Mouse (Mus musculus): ENCODE data around the gene Sergef. TPM values are rescaled to one million over a fixed set of nuclear protein-coding genes. Genes with fewer than 3 reads are reported as not detected.
A peak's percentile ranks its signal among the peaks of the same experiment; 100 is the strongest.

Sergef gene
- total RNA-seq, 2 experiments from 2014 or later, result 62.2 to 69.4 TPM

DNA sequence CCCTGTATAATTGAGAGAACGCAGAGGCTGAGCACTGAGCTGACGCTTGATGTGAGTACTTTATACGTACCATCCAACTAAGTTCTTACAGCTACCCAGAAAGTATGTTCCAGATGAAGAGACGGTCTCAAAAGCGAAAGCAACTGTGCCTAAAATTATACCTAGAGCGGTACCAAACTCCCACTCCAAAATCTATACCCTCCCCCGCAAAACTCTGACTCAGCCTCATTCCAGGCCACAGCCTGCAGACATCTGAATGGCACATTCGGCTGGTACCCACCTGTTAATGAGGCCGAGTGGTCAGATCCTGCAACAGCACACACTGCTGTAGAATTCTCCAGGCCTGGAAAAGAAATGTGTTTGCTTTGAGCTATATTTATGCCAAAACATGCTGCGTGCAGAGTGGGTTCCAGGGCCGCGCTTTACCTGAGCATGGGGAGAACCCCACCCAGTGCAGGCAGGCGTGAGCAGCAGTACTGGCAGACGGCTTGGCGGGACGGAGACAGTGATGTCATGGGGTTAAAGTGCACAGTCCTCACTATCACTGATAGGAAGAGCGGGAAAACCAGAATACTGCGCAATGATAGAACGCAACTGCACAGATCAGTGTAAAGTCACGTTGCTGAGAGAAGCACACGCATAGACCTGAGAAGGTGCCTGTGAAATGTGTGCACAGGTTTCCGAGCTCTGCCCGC is 21.0 kb downstream of the Sergef start:
- DNase-seq, result no peak
- intact Hi-C loops (cut with DNase I), result no loop called here

DNA sequence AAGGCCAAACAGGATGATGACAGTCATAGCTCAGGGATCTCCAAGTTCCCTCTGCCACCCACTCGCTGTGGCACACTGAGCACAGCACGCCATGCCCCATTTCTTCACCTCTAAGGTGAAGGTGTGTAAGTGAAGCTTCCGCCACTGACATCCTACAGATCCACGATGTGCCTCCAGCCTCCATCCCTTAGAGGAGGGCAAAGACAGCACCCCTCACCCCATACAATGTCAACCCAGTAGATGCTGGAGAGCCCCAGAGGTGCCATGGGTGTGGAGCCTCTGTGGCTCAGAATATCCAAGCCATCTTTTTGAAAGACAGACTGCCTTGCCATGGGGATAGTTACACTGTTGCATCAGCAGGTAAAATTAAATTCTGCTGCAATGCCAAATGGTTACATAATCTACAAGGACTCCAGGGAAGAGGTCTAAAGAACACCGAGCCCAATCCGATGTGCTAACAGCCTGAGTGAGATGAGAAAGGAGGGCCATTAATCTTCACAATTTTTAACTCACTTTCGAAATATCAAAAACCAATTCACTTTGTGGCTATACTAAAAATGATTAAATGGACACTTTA is 23.1 kb downstream of the Sergef start:
- intact Hi-C loops (cut with DNase I), result no loop called here
- no peak for DNase-seq

DNA sequence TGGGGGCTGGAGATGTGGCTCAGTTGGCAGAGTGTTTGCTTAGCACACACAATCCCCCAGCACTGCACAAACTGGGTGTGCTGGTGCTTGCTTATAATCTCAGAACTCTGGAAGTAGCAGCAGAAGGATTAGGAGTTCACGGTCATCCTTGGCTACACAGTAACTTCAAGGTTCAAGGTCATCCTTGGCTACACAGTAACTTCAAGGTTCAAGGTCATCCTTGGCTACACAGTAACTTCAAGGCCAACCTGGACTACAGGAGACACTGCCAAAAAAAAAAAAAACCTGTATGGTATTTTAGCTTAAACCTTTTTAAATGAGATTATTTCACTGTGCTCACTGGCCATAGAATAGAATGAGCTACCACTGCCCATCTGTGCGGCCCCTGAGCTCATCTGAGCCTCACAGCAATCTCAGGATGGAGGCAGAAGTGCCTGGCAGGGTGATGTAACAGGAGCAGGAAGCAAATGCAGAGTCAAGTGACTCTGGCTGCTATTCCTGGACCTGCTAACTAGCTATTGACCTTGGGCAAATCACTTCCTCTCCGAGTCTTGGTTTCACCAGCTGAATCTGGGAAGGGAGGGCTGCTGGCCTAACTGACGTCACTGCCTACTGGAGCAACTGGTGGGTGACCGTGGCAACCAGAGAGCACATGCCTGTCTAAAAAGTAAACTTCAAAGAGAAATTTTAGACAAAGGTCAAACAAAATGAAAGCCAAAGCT is 24.2 kb downstream of the Sergef start:
- DNase-seq, result no peak
- intact Hi-C loops (cut with DNase I), result no loop called here

GRCm38 (mm10) chr7:46614263-46614662 is 25.3 kb downstream of the Sergef start:
- no peak for DNase-seq
- intact Hi-C loops (cut with DNase I), result no loop called here

DNA sequence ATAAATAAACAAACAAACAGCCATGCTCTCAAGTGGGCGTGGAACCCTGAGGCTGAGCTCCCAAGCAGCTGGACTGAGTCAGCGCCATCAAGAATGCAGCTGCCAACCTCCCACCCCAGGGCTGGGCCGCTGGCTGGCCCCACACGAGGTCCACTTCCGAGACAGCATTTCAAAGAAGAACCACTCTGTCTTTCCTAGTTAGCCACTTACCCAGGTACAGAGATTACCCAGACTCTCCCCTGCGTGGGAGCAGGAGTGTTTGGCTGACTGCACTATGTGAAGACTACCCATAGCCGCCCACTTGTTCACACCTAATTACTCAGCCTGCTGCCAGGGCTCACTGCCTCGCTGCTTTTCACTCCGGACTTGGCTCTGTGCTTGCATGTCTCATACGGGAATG is 26.5 kb downstream of the Sergef start:
- DNase-seq, result peak; percentile 34
- intact Hi-C loops (cut with DNase I), result no loop called here

DNA sequence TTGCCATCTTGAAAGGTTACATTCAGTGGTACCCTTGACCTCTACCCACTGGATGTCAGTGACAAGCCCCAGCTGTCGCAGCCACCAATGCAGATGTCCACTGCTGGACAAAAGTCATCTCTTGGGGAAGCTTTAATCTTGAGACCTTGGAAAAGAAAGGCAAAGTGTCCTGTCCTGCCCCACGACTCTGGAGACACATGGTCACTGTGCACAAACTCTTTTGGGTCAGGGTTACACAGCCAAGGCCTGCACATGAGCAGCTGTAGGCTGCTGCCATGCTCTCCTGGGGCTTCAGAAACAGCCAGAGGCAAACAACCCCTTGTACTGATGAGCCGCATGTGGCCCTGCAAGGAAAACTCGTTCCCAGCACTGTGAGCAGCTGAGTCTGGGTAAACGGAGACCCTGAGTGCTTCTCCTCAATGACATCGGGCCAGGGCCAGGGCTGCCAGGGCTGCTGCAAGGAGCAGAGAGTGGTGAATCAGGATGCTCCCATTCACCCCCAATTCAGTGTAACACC is 27.1 kb downstream of the Sergef start:
- DNase-seq, result no peak
- intact Hi-C loops (cut with DNase I), result no loop called here

DNA sequence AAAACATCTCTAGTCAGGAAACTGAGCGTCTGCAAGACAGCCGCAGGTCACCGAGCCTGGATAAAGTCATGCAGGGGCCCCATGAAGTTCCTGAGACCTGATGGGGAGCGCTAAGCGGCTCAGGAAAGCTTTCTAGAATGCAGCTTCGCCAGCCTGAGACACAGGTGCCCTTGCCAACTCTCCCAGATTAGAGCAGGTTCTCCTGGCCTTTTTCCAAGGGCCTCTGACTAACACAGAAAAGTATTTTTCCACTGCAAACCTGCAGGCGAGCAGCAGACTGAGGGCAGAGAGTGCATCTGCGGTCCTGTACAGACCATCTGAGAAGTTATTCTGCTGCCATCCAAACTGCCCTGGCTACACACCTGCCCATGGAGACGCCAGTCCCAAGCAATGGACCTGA is 27.6 kb downstream of the Sergef start:
- intact Hi-C loops (cut with DNase I), result no loop called here
- DNase-seq, result no peak

GRCm38 (mm10) chr7:46609317-46609716 is 30.3 kb downstream of the Sergef start:
- no peak for DNase-seq
- intact Hi-C loops (cut with DNase I), result loop anchor here (5.0 to 10.0 kb wide), 2 partner anchors 327 to 515 kb away; no protein-coding TSS in a partner anchor

DNA sequence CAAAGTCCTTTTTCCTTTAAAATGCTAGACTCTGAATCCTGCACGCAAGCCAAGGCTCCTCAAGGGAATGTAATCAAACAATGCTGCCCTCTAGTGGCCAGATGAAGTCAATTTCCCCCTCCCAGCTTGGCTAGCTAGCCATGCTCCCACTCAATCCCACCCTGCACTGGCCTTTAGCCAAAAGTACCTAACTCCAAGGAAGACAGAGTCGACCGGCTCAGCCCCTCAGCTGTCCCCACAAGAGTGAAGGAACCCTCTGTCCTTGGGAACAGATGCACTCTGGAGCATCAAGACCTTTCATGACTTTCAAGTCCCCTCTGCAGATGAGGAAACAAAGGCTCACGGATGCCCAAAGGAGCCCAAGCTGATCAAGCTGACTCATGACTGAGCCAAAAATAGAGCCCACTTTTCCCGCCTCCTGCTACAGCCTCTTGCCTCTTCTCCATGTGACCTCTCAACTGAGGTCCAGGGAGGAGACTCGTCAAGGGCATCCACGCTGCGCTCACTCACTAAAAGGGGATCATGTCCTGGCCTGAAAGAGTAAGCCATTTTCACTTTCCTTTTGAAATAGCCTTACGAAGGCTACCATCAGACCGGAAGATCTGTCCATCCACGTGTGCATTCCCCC is 32.1 kb downstream of the Sergef start:
- DNase-seq, result peak; percentile 78
- intact Hi-C loops (cut with DNase I), result loop anchor here (2.0 to 10.0 kb wide), 3 partner anchors 215 to 513 kb away; no protein-coding TSS in a partner anchor

GRCm38 (mm10) chr7:46607031-46607426 is 32.6 kb downstream of the Sergef start:
- DNase-seq, result no peak
- intact Hi-C loops (cut with DNase I), result loop anchor here (2.0 to 10.0 kb wide), 3 partner anchors 214 to 512 kb away; no protein-coding TSS in a partner anchor

DNA sequence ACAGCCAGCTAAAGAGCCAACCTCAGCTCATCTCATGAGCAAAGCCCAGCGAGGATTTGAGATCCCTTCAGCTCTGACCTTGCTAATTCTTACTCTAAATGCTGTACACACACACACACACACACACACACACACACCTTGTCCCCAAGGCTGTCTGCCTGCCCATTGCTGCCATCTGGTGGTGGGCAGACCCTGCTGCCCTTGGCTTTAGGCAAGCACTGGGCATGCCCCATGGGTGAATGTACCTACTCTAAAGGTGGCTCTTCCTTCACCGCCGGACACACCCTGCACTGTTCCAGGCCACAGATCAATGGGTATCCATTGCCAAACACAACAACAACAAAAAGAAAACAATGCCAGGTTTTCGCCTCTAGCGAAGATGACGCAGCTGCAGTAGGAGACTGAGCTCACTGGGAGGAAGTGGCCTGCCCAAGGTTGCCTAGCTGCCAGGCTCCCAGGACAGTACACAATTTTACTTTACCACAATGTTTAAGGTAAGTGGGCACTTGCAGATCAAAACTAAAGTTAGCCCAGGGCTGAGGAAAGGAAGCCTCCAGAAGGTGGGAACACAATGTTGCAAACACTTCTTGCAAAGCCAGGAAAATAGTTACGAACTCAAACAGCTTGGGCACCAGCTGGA is 33.1 kb downstream of the Sergef start:
- intact Hi-C loops (cut with DNase I), result loop anchor here (2.0 to 10.0 kb wide), 3 partner anchors 214 to 512 kb away; no protein-coding TSS in a partner anchor
- peak; percentile 91 for DNase-seq

DNA sequence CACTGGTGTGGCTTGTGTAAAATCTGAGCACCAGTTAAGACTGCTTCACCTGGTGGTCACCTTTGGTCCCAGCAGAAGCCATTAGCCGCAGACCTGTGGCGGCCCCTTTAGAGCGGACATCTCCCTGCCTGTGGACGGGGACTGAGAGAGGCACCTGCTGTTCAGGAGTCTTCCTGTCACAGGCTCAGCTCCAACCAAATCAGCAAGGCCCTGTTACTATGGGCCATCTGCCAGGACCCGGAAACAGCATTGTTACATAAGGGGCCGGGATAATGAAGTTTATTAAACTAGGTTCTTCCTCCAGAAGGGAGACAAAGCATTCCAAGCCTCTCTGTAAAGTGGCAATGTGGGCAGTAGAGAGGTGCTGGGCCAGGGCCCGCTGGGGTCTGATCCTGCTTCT is 36.6 kb downstream of the Sergef start:
- intact Hi-C loops (cut with DNase I), result loop anchor here (10.0 kb wide), 1 partner anchor 508 kb away; no protein-coding TSS in a partner anchor
- DNase-seq, result peak; percentile 48

GRCm38 (mm10) chr7:46602079-46602478 is 37.5 kb downstream of the Sergef start:
- DNase-seq, result peak; percentile 81
- intact Hi-C loops (cut with DNase I), result loop anchor here (10.0 kb wide), 1 partner anchor 507 kb away; no protein-coding TSS in a partner anchor

GRCm38 (mm10) chr7:46601097-46601496 is 38.5 kb downstream of the Sergef start:
- intact Hi-C loops (cut with DNase I), result loop anchor here (10.0 kb wide), 1 partner anchor 506 kb away; no protein-coding TSS in a partner anchor
- DNase-seq, result no peak

DNA sequence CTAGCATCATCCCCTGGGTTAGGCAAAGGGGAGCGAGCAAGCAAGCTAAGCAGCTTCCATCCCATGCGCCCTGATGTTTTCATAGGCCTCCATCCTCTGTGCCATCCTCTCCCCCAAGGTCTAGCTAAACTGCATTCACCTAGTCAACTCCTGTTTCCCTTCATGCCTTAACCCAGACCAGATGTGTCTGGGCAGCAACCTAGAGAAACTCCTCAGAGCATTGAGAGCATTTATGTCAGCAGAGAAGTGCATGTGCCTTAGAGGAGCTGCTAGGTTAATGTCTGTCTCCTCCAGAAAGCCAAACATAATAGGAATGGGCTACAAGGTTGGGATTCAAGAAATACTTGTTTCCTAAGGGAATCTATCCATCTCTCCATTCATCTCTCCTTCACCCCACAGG is 42.6 kb downstream of the Sergef start:
- DNase-seq, result no peak
- intact Hi-C loops (cut with DNase I), result no loop called here

GRCm38 (mm10) chr7:46591546-46591945 is 48.1 kb downstream of the Sergef start:
- intact Hi-C loops (cut with DNase I), result no loop called here
- no peak for DNase-seq

- intact Hi-C loops (cut with DNase I), result no loop called here
- DNase-seq, result no peak
These were observed 50.4 kb downstream of the Sergef start for GRCm38 (mm10) chr7:46589181-46589580.

GRCm38 (mm10) chr7:46588005-46588404 is 51.6 kb downstream of the Sergef start:
- intact Hi-C loops (cut with DNase I), result no loop called here
- DNase-seq, result no peak

DNA sequence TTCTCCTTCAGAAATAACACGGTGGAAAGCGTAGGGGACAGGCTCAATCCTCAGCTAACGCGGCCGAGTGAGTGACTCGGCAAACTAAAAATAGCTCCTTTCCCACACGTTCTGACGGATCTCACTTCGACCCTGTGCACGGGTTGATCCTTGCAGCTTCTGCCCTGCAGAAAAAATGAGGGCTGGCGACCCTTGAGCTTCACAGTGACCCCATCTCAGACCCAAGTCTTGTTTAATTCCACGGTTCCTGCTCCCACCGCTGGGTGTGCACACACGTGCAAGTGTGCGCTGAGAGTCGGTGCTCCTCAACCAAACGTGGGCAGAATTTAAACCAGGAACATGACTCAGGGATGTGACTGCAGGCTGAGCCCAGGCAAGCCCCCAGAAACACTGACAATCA is 52.1 kb downstream of the Sergef start:
- intact Hi-C loops (cut with DNase I), result no loop called here
- no peak for DNase-seq

DNA sequence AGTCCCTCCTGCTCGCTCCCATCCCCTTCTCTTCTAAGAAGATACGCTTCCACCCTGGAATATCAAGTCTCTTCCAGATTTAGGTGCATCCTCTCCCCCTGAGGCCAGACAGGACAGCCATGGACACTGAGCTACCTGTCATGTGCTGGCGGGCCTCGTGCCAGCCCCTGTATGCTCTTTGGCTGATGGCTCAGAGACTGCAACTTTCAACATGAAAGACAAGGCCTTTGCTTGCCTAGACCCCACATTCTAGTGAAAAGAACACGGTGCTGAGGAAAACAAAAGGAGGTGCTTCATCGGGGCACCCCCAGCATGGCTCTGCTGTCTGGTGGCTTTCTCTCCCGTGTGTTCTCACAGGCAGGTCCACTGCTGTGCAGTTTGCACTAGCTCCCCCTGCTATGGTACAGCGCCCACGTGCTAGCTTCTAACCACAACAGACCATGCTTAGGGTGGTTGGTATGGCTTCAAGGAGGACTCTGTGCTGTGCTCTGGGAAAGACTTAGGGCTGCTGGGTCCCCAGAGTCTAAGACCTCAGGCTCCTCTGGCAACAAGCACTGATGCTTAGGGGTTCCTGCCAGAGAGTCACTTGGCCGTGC is 52.9 kb downstream of the Sergef start:
- DNase-seq, result no peak
- intact Hi-C loops (cut with DNase I), result no loop called here

Data from left cerebral cortex, postnatal 4 days (tissue).